Mouse (Mus musculus): ENCODE data around the gene Gcnt1.

The Gcnt1 gene

DNA sequence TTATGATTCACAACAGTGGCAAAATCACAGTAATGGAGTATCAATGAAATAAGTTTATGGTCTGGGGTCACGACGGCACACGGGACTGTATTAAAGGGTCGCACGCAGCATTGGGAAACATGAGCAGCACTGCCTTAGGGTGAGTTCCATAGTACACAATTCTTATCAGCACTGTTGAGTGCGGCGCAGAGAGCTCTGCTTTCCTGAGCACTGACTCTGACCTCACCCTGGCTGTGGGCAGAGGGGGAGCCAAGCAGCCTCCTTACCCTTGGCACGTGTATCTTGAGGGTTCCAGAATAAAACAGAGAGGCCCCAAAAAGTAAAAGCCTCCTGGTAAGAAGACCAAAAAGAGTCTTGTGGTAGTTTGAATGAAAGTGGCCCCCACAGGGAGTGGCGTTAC, 4.1 kb downstream of the Gcnt1 start:
- in situ Hi-C loops (cut with MboI, MseI) = no loop called here

DNA sequence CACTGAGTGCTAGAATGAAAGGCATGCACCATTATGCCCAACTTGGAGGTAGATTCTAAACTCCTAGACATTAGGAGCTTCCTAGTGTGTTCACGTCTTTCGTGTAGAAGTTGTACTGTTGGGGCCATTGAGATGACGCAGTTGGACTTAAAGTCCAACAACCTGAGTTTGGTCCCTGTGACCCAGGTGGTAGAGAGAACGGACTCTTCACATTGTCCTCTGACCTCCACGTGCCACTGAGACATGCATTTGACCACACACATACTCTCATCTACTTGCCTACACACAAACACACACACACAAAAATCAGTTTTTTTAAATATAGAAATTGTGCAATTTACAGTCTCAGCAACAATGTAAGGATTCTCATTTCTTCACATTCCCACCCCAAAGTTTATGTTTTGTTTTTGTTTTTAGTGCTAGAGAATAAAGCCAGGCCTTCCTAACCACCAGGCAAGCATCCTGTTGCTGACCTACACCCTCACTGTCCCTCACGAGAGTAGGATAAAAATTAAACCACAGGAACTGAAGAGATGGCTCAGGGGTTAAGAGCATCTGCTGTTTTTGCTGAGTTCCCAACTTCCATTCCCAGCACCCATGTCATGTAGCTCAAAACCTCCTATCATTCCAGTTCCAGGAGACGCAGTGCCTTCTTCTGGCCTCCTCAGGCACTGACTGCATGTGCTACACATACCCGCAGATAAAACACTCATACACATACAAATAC, 6.1 kb downstream of the Gcnt1 start:
- in situ Hi-C loops (cut with MboI, MseI) = no loop called here

DNA sequence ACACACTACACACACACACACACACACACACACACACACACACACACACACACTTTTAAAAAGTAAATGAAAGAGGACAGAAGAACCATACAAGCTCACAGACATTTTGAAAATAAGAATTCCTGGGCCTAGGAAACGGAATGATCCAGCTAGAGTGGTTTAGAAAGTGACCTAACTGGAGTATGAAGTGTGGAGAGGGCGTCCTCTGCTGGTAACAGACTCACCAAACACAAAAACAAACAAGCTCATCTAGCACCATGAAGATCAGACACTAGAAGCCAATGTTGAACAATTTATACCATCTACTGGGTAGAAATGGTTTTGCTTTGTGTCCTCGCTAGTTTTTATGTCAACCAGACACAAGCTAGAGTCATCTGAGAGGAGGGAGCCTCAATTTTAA, 7.9 kb downstream of the Gcnt1 start:
- in situ Hi-C loops (cut with MboI, MseI) = no loop called here

DNA sequence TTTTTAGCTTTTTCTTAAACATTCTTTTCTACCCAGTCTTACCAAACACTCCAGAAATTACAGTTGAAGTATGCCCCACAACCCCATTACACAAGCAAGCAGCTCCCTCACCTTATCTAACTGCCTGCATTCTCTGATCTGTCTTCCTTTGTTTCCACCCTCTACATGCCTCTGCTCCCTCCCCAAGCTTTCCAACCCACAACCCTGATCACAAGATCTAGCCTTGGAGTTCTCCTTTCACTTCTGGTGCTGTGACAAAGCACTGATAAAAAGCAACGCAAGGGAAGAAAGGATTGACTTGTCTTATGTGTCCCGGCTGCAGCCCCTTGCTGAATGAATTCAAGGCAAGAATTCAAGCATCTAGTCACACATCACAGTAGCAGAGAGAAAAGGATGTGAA, 11.5 kb downstream of the Gcnt1 start:
- in situ Hi-C loops (cut with MboI, MseI) = no loop called here

DNA sequence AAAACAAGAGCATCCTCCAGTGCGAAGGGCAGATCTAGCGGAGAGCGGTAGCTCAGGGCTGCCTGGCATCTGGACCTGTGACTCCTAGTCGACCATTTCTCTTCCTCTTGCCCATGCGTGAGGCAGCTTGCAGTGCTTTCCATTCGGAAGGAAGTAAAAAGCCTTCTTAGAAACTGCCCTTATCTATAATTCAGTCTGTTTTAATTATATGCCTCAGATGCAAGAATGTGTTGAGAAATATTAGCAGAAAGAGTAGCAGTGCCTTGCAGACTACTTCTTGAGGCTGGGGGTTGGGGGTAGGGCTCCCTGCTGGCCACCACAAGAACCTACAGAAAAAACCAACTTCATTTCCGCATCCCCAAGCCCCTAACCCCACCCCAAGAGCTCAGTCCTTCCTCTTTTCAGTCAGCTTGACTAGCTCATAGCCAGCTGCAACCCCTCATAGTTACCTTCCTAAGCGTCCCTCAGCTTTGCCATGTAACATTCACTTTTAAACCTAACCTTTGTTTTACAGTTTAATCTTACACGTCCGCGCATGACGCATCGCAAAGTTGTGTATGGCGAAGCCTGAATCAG, 13.2 kb downstream of the Gcnt1 start:
- in situ Hi-C loops (cut with MboI, MseI) = no loop called here

DNA sequence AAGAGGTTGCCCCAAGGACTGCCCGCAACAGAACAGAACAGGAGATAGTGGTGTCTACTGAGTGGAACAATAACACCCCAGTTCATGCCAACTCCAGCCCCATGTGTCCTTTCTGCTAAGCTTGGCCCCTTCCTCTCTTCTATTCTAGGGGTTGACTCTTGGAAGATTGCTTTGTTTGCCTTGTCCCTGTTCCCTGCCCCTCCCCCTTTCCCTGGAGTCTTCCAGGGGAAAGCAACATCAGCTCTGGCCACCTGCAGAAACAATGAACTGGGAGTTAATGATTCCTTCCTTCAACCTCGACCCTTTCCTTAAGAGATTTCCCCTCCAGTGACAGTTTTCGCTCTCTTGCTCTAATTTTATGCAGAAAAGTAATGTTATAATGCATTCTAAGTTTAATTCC, 15.3 kb downstream of the Gcnt1 start:
- in situ Hi-C loops (cut with MboI, MseI) = no loop called here

DNA sequence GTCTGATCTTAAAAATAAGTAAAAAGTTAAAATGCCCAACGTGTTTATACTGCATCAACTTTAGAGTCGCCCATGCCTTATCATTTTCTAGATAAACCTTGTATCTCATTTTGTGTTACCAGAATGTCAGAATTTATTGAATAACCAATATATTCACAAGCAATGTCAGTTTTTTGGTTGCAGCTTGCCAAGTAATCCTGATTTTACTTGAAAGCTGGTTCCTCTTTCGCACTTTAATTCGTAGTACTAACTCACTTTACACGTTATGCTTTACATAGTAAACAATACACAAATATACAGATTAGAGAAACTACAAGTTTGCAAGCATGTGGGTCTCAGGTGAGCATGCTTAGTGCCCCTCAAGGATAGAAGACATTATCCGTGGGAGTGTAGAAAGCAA, 15.7 kb downstream of the Gcnt1 start:
- in situ Hi-C loops (cut with MboI, MseI) = no loop called here

DNA sequence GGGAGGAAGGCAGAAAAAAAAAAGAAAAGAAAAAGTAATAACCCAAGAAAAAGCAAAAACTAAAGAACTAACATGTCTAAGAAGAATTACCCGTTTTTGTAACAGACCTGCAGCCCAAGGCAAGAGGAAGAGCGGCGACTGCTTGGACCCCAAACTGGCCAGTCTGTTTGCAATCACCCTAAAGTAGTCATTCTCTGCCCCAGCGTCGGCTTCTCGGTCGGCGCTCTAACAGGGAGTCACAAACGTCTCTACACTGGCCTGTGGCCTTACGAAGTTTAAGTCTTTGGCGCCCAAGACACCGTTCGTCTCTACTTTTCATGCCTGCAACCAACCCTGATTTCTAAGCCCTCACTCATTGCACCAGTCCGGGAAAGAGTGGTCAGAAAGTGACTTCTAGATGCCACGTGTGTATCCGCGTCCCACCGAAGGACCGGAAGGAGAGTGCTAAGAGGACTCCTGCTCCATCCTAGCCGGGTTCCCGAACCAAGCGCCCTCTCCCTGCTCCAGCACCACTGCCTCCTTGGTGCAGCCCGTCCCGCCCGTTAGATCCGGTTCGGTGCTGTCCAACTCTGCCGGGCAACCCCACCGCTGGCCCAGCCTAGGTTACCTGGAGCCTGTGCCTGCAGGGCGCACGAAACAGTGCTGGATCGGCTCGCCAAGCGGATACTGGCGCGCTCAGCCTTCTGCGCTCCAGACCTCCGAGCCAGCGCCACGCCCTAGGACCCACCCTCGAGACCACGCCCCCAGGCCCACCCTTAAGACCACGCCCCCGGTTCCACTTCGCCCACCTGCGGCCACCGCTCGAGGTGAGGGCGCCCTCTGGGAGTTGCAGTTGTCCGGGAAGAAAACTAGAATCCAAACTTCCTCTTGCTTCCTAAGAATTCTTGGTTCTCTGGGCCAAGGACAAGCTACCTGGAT, 16.4 kb downstream of the Gcnt1 start:
- in situ Hi-C loops (cut with MboI, MseI) = no loop called here

DNA sequence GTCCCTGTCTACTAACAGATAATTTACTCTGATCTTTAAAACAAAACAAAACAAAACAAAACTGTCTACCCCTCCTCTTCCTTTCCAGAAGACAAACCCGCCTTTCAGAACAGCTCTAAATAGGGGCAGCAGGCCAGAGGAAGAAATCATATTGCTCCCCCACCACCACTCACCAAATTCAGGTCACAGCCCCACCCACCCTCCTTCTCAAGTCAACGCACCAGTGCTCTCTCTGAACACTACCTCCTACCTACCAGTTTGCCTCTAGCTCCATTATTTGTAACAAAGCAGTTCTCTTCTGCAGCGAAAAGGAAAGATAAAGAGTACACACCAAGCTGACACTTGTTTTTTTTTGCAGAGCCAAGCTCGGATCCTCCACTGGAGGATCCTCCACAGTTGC, 17.3 kb downstream of the Gcnt1 start:
- in situ Hi-C loops (cut with MboI, MseI) = no loop called here

DNA sequence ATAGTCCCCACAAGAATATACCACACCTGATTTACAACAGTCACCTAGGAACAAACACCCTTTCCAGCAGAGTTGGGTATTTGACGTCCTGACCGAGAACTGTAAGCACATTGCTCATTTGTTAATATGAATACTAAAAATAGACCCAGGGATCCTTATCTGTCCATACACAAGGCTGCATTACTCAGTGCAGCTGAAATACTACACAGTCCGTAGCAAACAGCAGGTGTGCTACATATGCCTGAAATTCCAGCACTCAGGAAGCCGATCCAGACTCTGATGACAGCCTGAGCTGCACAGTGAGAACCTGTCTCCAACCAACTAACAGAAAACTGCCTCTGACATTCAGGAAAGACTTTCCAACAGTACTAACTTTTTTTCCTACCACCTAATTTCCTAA, 17.8 kb downstream of the Gcnt1 start:
- in situ Hi-C loops (cut with MboI, MseI) = no loop called here

DNA sequence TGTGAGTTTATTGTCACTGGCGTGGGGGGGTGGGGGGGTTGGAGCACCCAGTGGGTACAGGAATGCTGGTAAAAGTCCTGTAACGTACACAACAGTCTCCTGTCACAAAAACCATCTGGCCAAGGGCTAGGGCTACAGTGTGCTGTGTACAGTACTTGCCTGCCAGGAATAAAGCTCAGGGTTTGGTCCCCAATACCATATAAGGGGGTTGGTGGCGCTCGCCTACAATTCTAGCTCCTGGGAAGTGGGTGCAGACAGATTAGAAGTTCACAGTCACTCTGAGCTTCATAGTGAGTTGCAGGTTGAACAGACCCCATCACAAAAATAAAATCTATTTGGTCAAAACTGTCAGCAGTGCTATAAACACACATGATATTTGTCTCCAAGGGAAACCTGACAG, 18.3 kb downstream of the Gcnt1 start:
- in situ Hi-C loops (cut with MboI, MseI) = no loop called here

DNA sequence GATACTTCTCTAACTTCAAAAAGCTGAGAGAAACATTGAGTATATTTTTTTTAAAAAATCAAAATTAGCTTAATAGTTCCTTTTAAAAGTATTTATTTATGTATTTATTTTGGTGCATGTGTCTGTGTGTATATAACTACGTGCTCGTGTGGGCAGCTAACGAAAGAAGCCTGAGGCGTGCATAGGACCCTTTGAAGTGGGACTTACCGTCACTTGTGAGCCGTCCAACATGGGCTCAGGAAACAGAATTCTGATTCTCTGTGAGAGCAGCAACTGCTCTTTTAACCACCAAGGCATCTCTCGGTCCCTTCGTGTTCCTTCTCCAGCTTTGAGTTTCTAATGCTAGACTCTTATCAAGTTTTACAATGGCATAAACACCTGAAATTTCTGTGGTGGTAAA, 18.9 kb downstream of the Gcnt1 start:
- in situ Hi-C loops (cut with MboI, MseI) = no loop called here

DNA sequence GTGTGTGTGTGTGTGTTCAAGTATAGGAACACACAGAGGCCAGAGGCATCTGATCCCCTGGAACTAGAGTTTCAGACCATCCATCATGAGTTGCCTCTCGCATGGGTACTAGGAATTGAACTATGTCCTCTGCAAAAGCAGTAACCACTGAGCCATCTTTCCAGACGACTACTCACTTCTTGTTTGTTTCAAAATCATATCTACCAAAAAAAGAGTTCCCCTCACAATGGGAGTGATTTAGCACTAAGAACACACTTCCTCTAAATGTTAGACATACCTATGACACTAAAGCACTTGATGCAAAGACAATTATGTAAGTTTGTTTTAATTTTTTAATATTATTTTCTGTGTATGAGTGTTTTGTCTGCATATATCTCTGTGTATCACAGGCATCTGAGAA, 24.8 kb downstream of the Gcnt1 start:
- in situ Hi-C loops (cut with MboI, MseI) = no loop called here

DNA sequence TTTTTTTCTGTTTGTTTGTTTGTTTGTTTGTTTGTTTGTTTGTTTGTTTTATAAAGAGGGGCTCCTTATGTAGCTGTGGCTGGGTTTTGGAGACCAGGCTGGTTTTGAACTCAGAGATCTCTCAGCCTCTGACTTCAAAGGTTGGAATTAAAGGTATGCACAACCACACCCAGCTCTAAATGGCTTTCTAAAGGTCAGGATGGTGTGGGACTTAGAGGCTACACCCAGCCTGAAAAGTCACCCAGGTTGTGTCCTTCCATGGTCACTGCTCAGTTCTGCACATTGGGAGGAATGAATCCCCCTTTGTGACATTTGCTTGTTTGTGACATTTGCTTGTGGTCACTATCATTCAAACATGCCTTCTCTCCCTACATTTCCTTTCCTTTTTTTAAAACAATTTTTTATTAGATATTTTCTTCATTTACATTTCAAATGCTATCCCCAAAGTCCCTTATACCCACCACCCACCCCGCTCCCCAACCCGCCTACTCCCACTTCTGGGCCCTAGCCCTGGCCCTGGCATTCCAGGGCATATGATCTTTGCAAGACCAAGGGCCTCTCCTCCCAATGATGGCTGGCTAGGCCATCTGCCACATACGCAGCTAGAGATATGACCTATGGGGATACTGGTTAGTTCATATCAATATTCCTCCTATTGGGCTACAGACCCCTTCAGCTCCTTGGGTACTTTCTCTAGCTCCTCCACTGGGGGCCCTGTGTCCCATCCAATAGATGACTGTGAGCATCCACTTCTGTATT, 25.7 kb downstream of the Gcnt1 start:
- in situ Hi-C loops (cut with MboI, MseI) = no loop called here

DNA sequence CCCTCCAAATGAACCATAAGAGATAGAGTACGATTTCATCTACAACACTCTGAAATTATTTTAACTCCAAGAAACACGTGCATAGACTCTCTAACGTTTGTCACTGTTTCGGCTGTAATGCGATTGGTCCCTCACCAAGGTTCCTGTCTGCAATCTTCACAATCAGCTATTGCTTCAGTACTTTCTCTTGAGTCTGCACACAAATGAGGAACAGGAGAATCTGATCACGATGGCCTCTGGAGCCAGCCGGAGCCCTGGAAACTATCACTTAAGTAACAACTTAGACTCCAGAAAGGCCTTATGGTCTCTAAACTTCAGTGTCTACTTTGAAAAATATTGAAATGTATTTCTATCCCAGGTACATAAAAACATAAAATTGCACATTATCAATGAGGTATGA, 27.8 kb downstream of the Gcnt1 start:
- in situ Hi-C loops (cut with MboI, MseI) = no loop called here

DNA sequence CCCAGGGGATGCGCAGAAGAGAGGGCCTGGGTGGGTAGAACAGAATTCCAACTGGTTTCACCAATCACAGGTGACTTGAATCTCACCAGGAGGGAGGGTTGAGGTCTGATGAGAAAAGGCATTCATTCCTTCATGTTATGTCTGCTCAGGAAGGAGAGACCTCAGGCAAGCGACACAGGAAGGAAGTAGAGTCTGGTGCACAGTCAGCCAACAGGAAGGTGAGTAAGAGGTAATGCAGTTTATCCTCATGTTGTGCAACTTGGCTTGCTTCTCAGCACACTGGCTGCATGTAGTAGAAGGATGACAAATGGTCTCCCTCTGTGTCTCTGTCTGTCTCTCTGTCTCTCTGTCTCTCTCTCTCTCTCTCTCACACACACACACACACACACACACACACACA, 33.1 kb downstream of the Gcnt1 start:
- in situ Hi-C loops (cut with MboI, MseI) = no loop called here

DNA sequence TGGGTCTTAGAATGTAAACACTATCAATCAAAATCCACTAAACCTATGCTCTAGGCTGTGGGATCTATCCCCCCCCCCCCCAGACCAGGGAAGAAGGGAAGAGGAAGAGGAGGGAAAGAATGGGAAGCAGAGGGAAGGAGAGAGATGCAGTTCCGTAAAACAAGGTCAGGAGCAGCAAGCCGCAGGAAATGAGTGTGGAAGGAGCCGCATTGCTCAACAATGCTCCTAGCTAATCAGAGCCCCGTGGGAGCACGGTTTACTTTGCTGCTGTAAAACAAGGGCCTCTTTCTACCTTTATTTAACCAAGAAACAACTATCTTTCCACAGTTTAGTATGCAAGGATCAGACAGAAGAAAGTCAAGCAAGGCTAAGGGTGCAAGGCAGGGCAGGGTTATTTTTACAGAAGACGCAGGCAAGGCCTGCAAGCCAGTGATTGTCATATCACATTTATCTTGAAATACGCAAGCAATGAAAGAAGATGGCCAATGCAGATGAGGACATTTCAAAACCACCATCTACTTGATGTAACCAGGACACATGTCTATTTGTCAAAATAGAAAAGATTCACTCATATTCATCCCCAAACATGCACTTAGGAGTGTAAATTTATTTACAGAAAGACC, 35.5 kb downstream of the Gcnt1 start:
- in situ Hi-C loops (cut with MboI, MseI) = no loop called here

DNA sequence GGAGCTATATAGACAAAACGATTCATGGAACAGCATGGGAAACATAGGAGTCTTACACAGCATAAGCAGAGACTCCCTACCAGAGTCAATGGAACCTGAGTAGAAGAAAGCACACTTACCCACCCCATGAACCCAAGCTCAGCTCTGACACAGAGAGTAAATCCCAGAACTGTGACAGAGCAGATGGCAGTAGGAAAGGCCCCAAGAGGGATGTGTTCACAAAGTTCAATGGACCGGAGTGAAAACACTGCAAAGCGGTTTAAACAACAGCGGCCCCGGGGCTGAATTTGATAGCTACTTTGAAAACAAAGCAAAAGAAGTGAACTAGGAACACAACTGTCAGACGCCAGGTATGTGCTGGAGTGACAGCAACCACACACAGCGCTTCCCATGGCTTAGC, 36.0 kb downstream of the Gcnt1 start:
- in situ Hi-C loops (cut with MboI, MseI) = no loop called here

DNA sequence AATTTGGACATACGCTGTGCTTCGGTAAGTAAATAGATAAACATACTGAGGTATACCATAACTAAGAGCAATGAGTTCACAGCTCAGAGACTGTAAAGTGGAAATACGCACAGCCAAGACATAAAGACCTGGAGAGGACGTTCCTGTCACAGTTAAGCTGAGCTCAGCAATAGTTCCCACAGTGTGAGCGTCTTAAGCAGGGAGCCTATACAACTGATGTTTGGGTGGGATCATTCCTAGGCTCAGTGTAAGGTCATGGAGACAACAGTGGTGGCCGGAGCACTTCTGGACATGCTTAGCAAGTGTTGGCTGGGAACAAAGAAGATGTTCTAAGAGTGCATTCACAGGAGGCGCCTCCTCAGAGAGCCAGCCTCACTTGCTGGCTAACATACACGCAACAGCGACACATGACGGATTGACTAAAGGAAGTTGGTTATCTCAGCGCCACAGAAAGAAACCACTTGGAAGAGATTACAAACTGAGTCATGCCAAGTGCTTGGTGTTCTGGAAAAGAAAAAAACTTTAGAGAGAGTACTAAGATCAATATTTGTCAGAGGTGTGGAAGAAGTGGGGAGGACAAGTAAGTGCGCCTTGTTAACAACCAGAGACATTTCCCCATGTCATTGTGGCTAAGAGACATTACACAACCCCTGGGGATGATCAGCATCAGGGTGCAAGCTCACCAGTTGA, 37.9 kb downstream of the Gcnt1 start:
- in situ Hi-C loops (cut with MboI, MseI) = no loop called here

DNA sequence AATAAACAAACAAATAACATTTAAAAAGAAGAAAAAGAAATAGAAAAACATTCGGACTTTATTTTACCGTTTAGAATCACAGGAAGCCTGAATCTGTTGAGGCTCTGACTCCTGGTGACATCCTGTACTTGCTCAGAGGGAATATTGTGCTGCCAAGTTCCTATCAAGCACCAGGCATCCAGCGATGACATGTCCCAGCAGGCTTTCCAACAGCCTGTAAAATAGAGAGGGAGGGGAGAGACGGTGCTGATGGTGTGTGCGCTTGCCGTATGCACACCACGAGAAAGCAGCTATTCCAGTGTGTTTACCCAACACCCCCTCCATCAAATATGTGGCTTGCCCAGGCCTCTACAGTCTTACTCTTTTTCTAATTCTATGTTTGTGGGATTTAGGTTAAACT, 39.6 kb downstream of the Gcnt1 start:
- in situ Hi-C loops (cut with MboI, MseI) = no loop called here

DNA sequence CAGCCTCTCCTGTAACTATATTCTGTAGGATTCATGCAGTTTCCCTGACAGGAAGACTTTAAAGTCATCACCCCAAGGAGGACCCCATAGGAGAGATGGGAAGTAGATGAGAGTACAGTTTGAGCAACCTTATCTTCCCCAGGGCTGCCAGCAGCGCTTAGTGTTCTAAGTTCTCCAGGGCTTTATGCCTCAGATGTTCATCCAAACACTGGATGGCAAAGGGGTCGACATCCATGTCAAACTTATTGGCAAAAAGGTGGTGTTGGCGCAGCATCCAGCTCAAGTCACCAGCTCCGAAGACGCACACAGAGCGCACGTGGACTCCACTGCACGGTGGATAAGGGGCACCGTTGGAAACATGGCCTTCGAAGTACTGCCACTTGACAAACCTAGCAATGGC, 43.7 kb downstream of the Gcnt1 start:
- in situ Hi-C loops (cut with MboI, MseI) = loop anchor here (10.0 kb wide), 1 partner anchor 256 kb away; no protein-coding TSS in a partner anchor

All from T-helper 2 cell (primary cell).